Mouse (Mus musculus) heart, postnatal 0 days (tissue): ENCODE results near the gene Neurog1. TPM values are rescaled to one million over a fixed set of nuclear protein-coding genes. Genes with fewer than 3 reads are reported as not detected.

Source experiments
- ATAC-seq: fragments of 200-750 bp; cut with Nextera tagmentation; 2 replicates; pipeline ENCODE4 v1.8.0; 2017; ENCODE audit warnings: low read depth, moderate number of reproducible peaks, moderate library complexity; ENCODE audit not compliant: insufficient read depth
- DNase-seq: peaks from one replicate; pipeline ENCODE4 v3.0.0-alpha.2; 2016; ENCODE audit warnings: low spot score
- H3K27ac ChIP-seq: fragments of 300-500 bp; sonication (generic); 2 replicates; pipeline ENCODE4 v1.5.1; 2014; ENCODE audit warnings: low read depth, mild to moderate bottlenecking
- H3K27me3 ChIP-seq: fragments of 300-500 bp; sonication (generic); 2 replicates; pipeline ENCODE4 v1.6.1; 2014; ENCODE audit warnings: low read length, mixed read lengths; ENCODE audit not compliant: control insufficient read depth, insufficient read depth
- H3K36me3 ChIP-seq: fragments of 300-500 bp; sonication (generic); replicated peaks from 2 replicates; pipeline ENCODE4 v1.6.1; 2014; ENCODE audit warnings: low read length, mixed read lengths; ENCODE audit not compliant: control insufficient read depth, insufficient read depth
- H3K4me1 ChIP-seq: fragments of 300-500 bp; sonication (generic); 2 replicates; pipeline ENCODE4 v1.6.1; 2014; ENCODE audit warnings: antibody characterized with exemption; ENCODE audit not compliant: control insufficient read depth, insufficient read depth
- H3K4me2 ChIP-seq: fragments of 300-500 bp; sonication (generic); 2 replicates; pipeline ENCODE4 v1.6.1; 2014; ENCODE audit warnings: low read depth, mild to moderate bottlenecking, low read length, moderate library complexity
- H3K4me3 ChIP-seq: fragments of 300-500 bp; sonication (generic); 2 replicates; pipeline ENCODE4 v1.5.1; 2014; ENCODE audit warnings: low read depth, low read length
- H3K9ac ChIP-seq: fragments of 300-500 bp; sonication (generic); replicated peaks from 2 replicates; pipeline ENCODE4 v1.6.1; 2014; ENCODE audit warnings: low read depth, low read length, mixed read lengths
- H3K9me3 ChIP-seq: fragments of 300-500 bp; sonication (generic); replicated peaks from 2 replicates; pipeline ENCODE4 v1.6.1; 2016; ENCODE audit warnings: low read length; ENCODE audit not compliant: control insufficient read depth
- CTCF ChIP-seq: IDR thresholded peaks from 2 replicates; pipeline ENCODE4 v1.5.1; 2016; ENCODE audit warnings: antibody characterized with exemption, control low read depth, low read depth
- EP300 ChIP-seq: IDR thresholded peaks from 2 replicates; pipeline ENCODE4 v1.6.1; 2016; ENCODE audit warnings: antibody characterized with exemption, low read depth
- WGBS: fragments of 180-500 bp; shearing (Covaris S2); extraction: QIAGEN DNeasy Blood & Tissue Kit; methylation state at CpG from one replicate; pipeline ENCODE4 v1.1.7; 2014; 5-methylcytosine and 5-hydroxymethylcytosine counted together
- polyA plus RNA-seq: library from polyadenylated mRNA; unstranded; fragments of >200 nt; fragmentation: Nextera tagmentation; extraction: Ambion mirVana; gene quantifications from 2 replicates; pipeline ENCODE4 v1.2.1, GENCODE M21; 2015
- total RNA-seq: library from RNA; depleted of rRNA; stranded (reverse); fragments of >200 nt; gene quantifications from 2 replicates; pipeline ENCODE4 v1.2.3, GENCODE M21; 2014; ENCODE audit warnings: low replicate concordance

Gene Neurog1
- total and polyA plus RNA-seq, 2 experiments from 2014 or later = not detected

DNA sequence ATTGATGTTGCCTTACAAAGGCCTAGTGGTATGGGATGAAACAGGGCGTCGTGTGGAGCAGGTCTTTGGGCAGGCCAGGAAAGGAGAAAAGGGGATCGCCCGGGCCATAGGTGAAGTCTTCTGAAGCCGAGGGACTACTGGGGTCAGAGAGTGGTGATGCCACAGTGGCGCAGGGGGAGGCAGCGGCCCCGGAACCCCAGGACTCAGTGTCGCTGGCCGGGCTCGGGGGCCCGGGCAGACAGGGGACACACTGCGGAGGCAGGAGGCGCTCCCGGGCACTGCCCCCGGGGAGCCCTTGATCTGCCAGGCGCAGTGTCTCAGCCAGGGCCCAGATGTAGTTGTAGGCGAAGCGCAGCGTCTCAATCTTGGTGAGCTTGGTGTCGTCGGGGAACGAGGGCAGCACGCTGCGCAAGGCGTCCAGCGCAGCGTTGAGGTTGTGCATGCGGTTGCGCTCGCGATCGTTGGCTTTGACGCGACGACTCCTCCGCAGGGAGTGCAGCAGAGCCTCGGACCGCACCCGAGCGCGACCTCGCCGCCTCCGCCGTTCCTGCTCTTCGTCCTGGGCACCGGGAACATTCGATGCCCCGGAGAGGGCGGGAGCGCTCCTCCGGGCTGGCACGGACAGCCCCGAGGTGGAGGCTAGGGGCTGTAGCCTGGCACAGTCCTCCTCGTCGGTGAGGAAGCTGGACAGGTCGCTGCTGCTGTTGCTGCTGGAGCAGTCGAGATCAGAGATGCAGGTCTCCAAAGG lies 613 bp downstream of the Neurog1 start:
- H3K9ac ChIP-seq = no peak overlapping the region
- no peaks in the 10 kb centered on the region for H3K4me1 ChIP-seq
- TF ChIP-seq CTCF (no peak), EP300 (no peak)
- no peak for DNase-seq
- H3K27ac ChIP-seq = no peak overlapping the region
- WGBS = 2% methylated on average over 59 of the region's 59 CpGs
- H3K27me3 ChIP-seq = peaks cover 100% of the 10 kb centered on the region
- H3K4me3 ChIP-seq = no peak overlapping the region
- H3K36me3 ChIP-seq = no peaks in the 10 kb centered on the region
- ATAC-seq = no peak
- H3K9me3 ChIP-seq = no peaks in the 10 kb centered on the region
- H3K4me2 ChIP-seq = no peak overlapping the region

DNA sequence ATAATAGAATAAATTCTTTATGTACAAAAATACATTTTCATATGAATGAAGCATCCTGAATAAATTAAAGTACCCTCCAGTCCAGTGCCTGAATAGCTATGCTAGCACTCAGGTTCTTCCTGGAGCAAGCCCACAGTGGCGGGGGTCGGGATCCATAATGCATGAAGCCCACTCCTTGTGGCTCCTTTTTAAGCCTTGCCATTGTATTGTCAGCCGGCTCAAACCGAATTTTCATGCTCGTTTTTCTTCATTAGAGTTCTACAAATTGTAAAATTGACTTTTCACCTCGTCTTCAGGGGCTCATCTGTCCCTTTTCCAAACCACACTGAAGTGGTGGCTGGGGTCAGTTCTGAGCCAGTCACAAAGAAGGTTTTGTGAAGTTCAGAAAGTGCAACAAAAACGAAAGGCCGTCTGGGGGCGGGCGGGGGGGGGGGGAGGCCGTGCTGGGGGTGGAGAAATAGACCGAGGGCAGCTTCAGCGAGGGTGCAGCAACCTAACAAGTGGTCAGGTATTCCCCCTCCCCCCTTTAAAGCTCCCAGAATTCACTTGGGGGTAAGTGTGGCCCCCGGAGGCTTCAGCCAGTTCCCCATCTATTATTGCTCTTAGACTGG lies 1.3 kb downstream of the Neurog1 start:
- 6% methylated on average over 14 of the region's 14 CpGs for WGBS
- no peak for DNase-seq
- H3K36me3 ChIP-seq = no peaks in the 10 kb centered on the region

DNA sequence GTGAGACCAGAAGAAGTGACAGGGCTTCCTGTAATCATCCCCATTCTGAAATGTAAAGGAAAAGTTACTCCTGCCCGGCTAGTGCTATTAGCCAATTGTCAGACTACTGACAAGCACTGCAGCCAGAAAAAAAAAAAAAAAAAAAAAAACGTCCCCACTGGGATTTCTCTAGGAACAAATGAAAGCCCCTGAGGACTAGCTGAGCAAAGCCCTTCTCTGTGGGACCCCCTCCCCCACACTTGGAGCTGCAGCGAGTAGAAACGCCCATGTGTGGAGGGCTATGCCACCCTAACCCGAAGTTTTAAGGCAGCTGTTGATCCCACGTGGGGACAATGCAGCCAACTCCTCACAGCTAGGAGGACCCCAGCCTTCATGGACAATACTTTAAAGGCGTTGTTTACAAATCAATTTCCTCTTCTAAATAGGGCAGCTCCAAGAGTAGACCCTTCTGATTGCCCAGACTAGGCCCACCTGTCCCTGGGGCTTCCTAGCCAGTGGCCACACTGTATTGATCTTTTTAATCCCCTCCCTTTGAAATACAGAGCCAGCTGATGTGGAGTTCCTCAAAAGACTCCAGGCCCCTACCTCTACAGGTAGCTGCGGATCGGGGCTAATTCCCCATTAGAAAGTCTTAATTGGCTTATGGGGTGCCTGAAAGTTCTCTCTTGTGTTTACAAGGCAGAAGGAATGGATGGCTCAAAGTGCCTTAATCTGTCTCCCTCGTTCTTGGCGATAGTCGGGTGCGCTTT lies 2.2 kb downstream of the Neurog1 start:
- Histone ChIP-seq H3K9me3 (peaks cover 3% of the 10 kb centered on the region; the same call in 1 of the 2 replicates), H3K4me2 (no peak overlapping the region), H3K36me3 (no peaks in the 10 kb centered on the region), H3K9ac (no peak overlapping the region), H3K27ac (no peak overlapping the region), H3K27me3 (peaks cover 92% of the 10 kb centered on the region), H3K4me1 (no peaks in the 10 kb centered on the region), H3K4me3 (no peak overlapping the region)
- 3% methylated on average over 13 of the region's 13 CpGs for WGBS
- DNase-seq (no peak), ATAC-seq (no peak)
- TF ChIP-seq EP300 = no peak
- TF ChIP-seq CTCF = no peak

More for the DNA sequence above, 1.3 kb downstream of the Neurog1 start:
- H3K27ac ChIP-seq = no peak overlapping the region
- H3K4me2 ChIP-seq = no peak overlapping the region
- no peaks in the 10 kb centered on the region for H3K4me1 ChIP-seq
- H3K9ac ChIP-seq = no peak overlapping the region
- no peak for ATAC-seq
- peaks cover 100% of the 10 kb centered on the region for H3K27me3 ChIP-seq
- H3K4me3 ChIP-seq = no peak overlapping the region
- no peaks in the 10 kb centered on the region for H3K9me3 ChIP-seq
- TF ChIP-seq EP300 (no peak), CTCF (no peak)

DNA sequence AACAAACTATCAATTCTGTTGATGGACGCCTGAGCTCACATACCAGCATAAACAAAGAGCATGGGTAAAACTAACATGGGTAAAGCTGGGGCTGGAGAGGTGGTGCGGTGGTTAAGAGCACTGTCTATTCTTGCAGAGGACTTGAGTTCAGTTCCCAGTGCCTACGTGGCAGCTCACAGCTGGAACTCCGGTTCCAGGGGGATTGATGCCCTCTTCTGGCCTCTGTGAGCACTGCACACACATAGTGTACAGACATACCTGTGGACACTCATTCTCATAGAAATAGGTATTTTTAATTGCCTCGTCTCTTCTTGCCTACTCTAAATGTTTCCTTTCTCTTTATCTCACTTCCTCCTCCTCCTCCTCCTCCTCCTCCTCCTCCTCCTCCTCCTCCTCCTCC lies 8.9 kb downstream of the Neurog1 start:
- Histone ChIP-seq H3K9me3 (peaks cover 3% of the 10 kb centered on the region; the same call in 1 of the 2 replicates), H3K27ac (no peak overlapping the region), H3K27me3 (peaks cover 40% of the 10 kb centered on the region), H3K4me1 (no peaks in the 10 kb centered on the region), H3K9ac (no peak overlapping the region), H3K4me2 (no peak overlapping the region), H3K36me3 (no peaks in the 10 kb centered on the region), H3K4me3 (no peak overlapping the region)
- TF ChIP-seq CTCF (no peak), EP300 (no peak)
- no peak for DNase-seq
- ATAC-seq = no peak
- 68% methylated on average over 5 of the region's 5 CpGs for WGBS

DNA sequence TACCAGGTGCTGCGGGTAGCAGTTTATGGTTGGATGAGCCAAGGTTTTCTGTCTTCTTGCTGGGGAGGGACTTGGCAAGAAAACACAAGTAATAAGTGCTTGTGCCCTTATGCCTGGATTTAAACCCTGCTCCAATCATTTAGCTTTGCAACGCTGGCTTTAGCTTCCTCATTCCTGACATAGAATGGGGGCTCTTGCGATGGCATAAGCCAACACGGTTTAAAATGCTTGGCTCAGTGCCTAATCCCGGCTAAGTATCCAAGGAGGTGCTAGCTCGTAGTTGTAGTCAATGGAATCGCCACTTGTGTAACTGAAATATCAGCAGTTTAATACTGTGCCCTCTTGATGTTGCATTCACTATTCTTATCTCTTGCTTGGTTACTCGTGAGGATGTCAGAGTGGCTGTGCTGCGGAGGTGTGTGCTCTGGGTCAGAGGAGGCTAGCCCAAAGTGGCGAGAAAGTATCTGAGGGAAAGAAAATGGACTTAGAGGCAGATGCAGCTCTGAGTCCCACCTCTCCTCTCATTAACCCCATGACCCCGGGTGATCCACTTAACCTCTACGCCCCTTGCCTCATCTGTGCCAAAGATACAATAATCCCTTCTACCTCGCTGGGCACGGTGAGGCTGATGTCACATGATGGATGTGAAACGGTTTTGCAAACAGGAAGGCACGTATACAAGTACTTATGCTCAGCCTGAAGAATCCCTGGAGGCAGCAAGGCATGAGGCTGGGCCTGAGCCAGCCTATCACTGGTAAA lies 11.8 kb downstream of the Neurog1 start:
- peaks cover 3% of the 10 kb centered on the region; the same call in 1 of the 2 replicates for H3K9me3 ChIP-seq
- no peaks in the 10 kb centered on the region for H3K4me1 ChIP-seq
- DNase-seq = no peak
- H3K36me3 ChIP-seq = no peaks in the 10 kb centered on the region
- H3K9ac ChIP-seq = no peak overlapping the region
- no peak for ATAC-seq
- H3K4me3 ChIP-seq = no peak overlapping the region
- TF ChIP-seq EP300 (no peak), CTCF (no peak)
- H3K27ac ChIP-seq = no peak overlapping the region
- peaks cover 29% of the 10 kb centered on the region for H3K27me3 ChIP-seq
- H3K4me2 ChIP-seq = no peak overlapping the region
- 47% methylated on average over 16 of the region's 16 CpGs for WGBS
